Mouse (Mus musculus) small intestine, adult 2 months (tissue): ENCODE results near the gene Pak6.

Experiments used
- CTCF ChIP-seq: fragments of 200-500 bp; IDR thresholded peaks from 2 replicates; pipeline ENCODE4 v1.5.1; 2012; ENCODE audit warnings: low read depth, mild to moderate bottlenecking, control low read depth, inconsistent platforms, low read length, moderate library complexity, mixed read lengths; ENCODE audit not compliant: insufficient replicate concordance, insufficient read length; ENCODE audit errors: extremely low read depth
- POLR2A ChIP-seq: fragments of 200-500 bp; IDR thresholded peaks from 2 replicates; pipeline ENCODE4 v1.6.1; 2012; ENCODE audit warnings: low read depth, mild to moderate bottlenecking, control low read depth, inconsistent platforms, low read length, moderate library complexity

DNA sequence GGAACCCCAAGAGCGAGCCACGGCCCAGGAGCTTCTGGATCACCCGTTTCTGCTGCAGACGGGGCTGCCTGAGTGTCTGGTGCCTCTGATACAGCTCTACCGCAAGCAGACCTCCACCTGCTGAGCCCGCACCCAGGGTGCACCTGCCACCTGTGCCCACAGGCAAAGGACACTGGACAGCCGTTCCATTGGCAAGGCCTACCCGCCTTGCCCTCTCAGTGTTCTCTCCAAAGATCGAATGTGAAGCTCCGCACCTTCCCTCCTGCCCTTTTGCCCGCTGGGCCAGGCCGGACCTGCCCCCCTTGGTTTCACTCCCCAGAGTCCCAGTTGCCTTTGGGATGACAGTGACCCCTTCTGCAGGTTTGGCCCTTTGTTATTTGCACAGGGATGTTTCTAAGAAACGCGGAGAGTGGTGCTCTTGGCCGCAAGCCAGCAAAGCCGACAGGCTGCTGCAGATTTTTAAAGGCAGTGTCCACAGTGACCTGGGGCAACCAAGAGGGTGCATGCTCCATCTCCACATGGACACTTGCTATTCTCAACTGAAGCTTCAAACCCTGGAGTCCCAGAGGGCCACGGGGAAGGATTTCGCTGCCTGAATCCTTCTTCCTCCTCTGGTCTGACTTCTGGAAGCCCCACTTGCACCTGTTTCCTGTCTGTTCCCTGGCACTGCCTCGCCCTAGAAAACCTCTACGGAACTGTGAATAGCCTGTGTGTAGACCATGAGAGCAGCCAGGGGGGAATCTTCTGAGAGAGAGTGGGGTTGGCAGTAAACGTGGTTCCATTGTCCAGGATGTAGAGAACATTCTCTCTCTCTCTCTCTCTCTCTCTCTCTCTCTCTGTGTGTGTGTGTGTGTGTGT is 33.6 kb downstream of the Pak6 start:
- TF ChIP-seq POLR2A (no peak), CTCF (no peak)
